Mouse (Mus musculus) heart, postnatal 0 days (tissue): ENCODE results near the gene Ethe1. TPM values are rescaled to one million over a fixed set of nuclear protein-coding genes. Genes with fewer than 3 reads are reported as not detected.

Experiments used
- ATAC-seq: fragments of 200-750 bp; cut with Nextera tagmentation; 2 replicates; pipeline ENCODE4 v1.8.0; 2017; ENCODE audit warnings: low read depth, moderate number of reproducible peaks, moderate library complexity; ENCODE audit not compliant: insufficient read depth
- DNase-seq: peaks from one replicate; pipeline ENCODE4 v3.0.0-alpha.2; 2016; ENCODE audit warnings: low spot score
- H3K27ac ChIP-seq: fragments of 300-500 bp; sonication (generic); 2 replicates; pipeline ENCODE4 v1.5.1; 2014; ENCODE audit warnings: low read depth, mild to moderate bottlenecking
- H3K27me3 ChIP-seq: fragments of 300-500 bp; sonication (generic); 2 replicates; pipeline ENCODE4 v1.6.1; 2014; ENCODE audit warnings: low read length, mixed read lengths; ENCODE audit not compliant: control insufficient read depth, insufficient read depth
- H3K36me3 ChIP-seq: fragments of 300-500 bp; sonication (generic); replicated peaks from 2 replicates; pipeline ENCODE4 v1.6.1; 2014; ENCODE audit warnings: low read length, mixed read lengths; ENCODE audit not compliant: control insufficient read depth, insufficient read depth
- H3K4me1 ChIP-seq: fragments of 300-500 bp; sonication (generic); 2 replicates; pipeline ENCODE4 v1.6.1; 2014; ENCODE audit warnings: antibody characterized with exemption; ENCODE audit not compliant: control insufficient read depth, insufficient read depth
- H3K4me2 ChIP-seq: fragments of 300-500 bp; sonication (generic); 2 replicates; pipeline ENCODE4 v1.6.1; 2014; ENCODE audit warnings: low read depth, mild to moderate bottlenecking, low read length, moderate library complexity
- H3K4me3 ChIP-seq: fragments of 300-500 bp; sonication (generic); 2 replicates; pipeline ENCODE4 v1.5.1; 2014; ENCODE audit warnings: low read depth, low read length
- H3K9ac ChIP-seq: fragments of 300-500 bp; sonication (generic); replicated peaks from 2 replicates; pipeline ENCODE4 v1.6.1; 2014; ENCODE audit warnings: low read depth, low read length, mixed read lengths
- H3K9me3 ChIP-seq: fragments of 300-500 bp; sonication (generic); replicated peaks from 2 replicates; pipeline ENCODE4 v1.6.1; 2016; ENCODE audit warnings: low read length; ENCODE audit not compliant: control insufficient read depth
- CTCF ChIP-seq: IDR thresholded peaks from 2 replicates; pipeline ENCODE4 v1.5.1; 2016; ENCODE audit warnings: antibody characterized with exemption, control low read depth, low read depth
- EP300 ChIP-seq: IDR thresholded peaks from 2 replicates; pipeline ENCODE4 v1.6.1; 2016; ENCODE audit warnings: antibody characterized with exemption, low read depth
- WGBS: fragments of 180-500 bp; shearing (Covaris S2); extraction: QIAGEN DNeasy Blood & Tissue Kit; methylation state at CpG from one replicate; pipeline ENCODE4 v1.1.7; 2014; 5-methylcytosine and 5-hydroxymethylcytosine counted together
- polyA plus RNA-seq: library from polyadenylated mRNA; unstranded; fragments of >200 nt; fragmentation: Nextera tagmentation; extraction: Ambion mirVana; gene quantifications from 2 replicates; pipeline ENCODE4 v1.2.1, GENCODE M21; 2015
- total RNA-seq: library from RNA; depleted of rRNA; stranded (reverse); fragments of >200 nt; gene quantifications from 2 replicates; pipeline ENCODE4 v1.2.3, GENCODE M21; 2014; ENCODE audit warnings: low replicate concordance

The Ethe1 gene
- total and polyA plus RNA-seq, 2 experiments from 2014 or later = 21.5 to 42.2 TPM

GRCm38 (mm10) chr7:24555786-24556185 lies 31.6 kb upstream of the Ethe1 start:
- no peak for ATAC-seq
- Histone ChIP-seq H3K36me3 (peaks cover 35% of the 10 kb centered on the region), H3K4me2 (no peak overlapping the region), H3K9me3 (no peaks in the 10 kb centered on the region), H3K4me1 (no peaks in the 10 kb centered on the region), H3K27ac (no peak overlapping the region), H3K9ac (no peak overlapping the region), H3K4me3 (no peak overlapping the region), H3K27me3 (no peaks in the 10 kb centered on the region)
- DNase-seq = no peak
- WGBS = 95% methylated on average over 10 of the region's 10 CpGs
- TF ChIP-seq CTCF (no peak), EP300 (no peak)

GRCm38 (mm10) chr7:24561450-24561849 lies 25.9 kb upstream of the Ethe1 start:
- Histone ChIP-seq H3K36me3 (peaks cover 43% of the 10 kb centered on the region), H3K27ac (no peak overlapping the region), H3K4me2 (no peak overlapping the region), H3K27me3 (no peaks in the 10 kb centered on the region), H3K9me3 (no peaks in the 10 kb centered on the region), H3K9ac (no peak overlapping the region), H3K4me3 (no peak overlapping the region), H3K4me1 (no peaks in the 10 kb centered on the region)
- WGBS = 90% methylated on average over 4 of the region's 4 CpGs
- ATAC-seq (no peak), DNase-seq (no peak)
- TF ChIP-seq EP300 = no peak
- TF ChIP-seq CTCF = no peak

- H3K27ac ChIP-seq = no peak overlapping the region
- H3K9ac ChIP-seq = no peak overlapping the region
- 87% methylated on average over 8 of the region's 8 CpGs for WGBS
- no peaks in the 10 kb centered on the region for H3K27me3 ChIP-seq
- no peaks in the 10 kb centered on the region for H3K9me3 ChIP-seq
- no peak for ATAC-seq
- no peak for TF ChIP-seq EP300
- TF ChIP-seq CTCF = no peak
- peaks cover 57% of the 10 kb centered on the region for H3K36me3 ChIP-seq
- no peak for DNase-seq
- no peak overlapping the region for H3K4me3 ChIP-seq
- no peaks in the 10 kb centered on the region for H3K4me1 ChIP-seq
- H3K4me2 ChIP-seq = no peak overlapping the region
Measured at GRCm38 (mm10) chr7:24563191-24563836, 24.0 kb upstream of the Ethe1 start.

GRCm38 (mm10) chr7:24563837-24564206 lies 23.5 kb upstream of the Ethe1 start:
- ATAC-seq = no peak
- peaks cover 62% of the 10 kb centered on the region for H3K36me3 ChIP-seq
- 84% methylated on average over 4 of the region's 4 CpGs for WGBS

GRCm38 (mm10) chr7:24564607-24565265 lies 22.6 kb upstream of the Ethe1 start:
- ATAC-seq (peak; percentile 57; the same call in 1 of the 2 replicates), DNase-seq (peak; percentile 21)
- Histone ChIP-seq H3K27ac (no peak overlapping the region), H3K36me3 (peaks cover 63% of the 10 kb centered on the region), H3K27me3 (no peaks in the 10 kb centered on the region), H3K9me3 (no peaks in the 10 kb centered on the region), H3K4me3 (no peak overlapping the region), H3K4me1 (no peaks in the 10 kb centered on the region), H3K9ac (no peak overlapping the region), H3K4me2 (no peak overlapping the region)
- 59% methylated on average over 6 of the region's 6 CpGs for WGBS
- TF ChIP-seq CTCF (peak; percentile 79), EP300 (no peak)

More at GRCm38 (mm10) chr7:24563837-24564206, 23.5 kb upstream of the Ethe1 start:
- TF ChIP-seq CTCF (no peak), EP300 (no peak)
- H3K27me3 ChIP-seq = no peaks in the 10 kb centered on the region
- no peaks in the 10 kb centered on the region for H3K9me3 ChIP-seq
- no peak for DNase-seq
- H3K4me3 ChIP-seq = no peak overlapping the region
- H3K4me2 ChIP-seq = no peak overlapping the region
- no peak overlapping the region for H3K27ac ChIP-seq
- H3K4me1 ChIP-seq = no peaks in the 10 kb centered on the region
- no peak overlapping the region for H3K9ac ChIP-seq

- 90% methylated on average over 11 of the region's 11 CpGs for WGBS
- H3K4me1 ChIP-seq = no peaks in the 10 kb centered on the region
- H3K9ac ChIP-seq = no peak overlapping the region
- H3K9me3 ChIP-seq = no peaks in the 10 kb centered on the region
- ATAC-seq (no peak), DNase-seq (no peak)
- H3K27ac ChIP-seq = no peak overlapping the region
- H3K4me2 ChIP-seq = no peak overlapping the region
- H3K4me3 ChIP-seq = no peak overlapping the region
- no peak for TF ChIP-seq CTCF
- no peak for TF ChIP-seq EP300
- H3K36me3 ChIP-seq = peaks cover 54% of the 10 kb centered on the region
- no peaks in the 10 kb centered on the region for H3K27me3 ChIP-seq
Measured at GRCm38 (mm10) chr7:24565627-24566026, 21.7 kb upstream of the Ethe1 start.
